Mouse (Mus musculus) heart, adult 9 months (tissue): ENCODE measurements around the gene Stox1.
A peak's percentile ranks its signal among the peaks of the same experiment; 100 is the strongest.
"Not testable (repeated sequence)": the region's sequence is repeated elsewhere in the genome, so short reads cannot be mapped to it uniquely, and the experiment has no call there.

Source experiments
- DNase-seq, 2 experiments: peaks; one replicate each; pipeline ENCODE4 v3.0.0; 2022; ENCODE audit warnings: low spot score in 2 of 2

Stox1 gene

DNA sequence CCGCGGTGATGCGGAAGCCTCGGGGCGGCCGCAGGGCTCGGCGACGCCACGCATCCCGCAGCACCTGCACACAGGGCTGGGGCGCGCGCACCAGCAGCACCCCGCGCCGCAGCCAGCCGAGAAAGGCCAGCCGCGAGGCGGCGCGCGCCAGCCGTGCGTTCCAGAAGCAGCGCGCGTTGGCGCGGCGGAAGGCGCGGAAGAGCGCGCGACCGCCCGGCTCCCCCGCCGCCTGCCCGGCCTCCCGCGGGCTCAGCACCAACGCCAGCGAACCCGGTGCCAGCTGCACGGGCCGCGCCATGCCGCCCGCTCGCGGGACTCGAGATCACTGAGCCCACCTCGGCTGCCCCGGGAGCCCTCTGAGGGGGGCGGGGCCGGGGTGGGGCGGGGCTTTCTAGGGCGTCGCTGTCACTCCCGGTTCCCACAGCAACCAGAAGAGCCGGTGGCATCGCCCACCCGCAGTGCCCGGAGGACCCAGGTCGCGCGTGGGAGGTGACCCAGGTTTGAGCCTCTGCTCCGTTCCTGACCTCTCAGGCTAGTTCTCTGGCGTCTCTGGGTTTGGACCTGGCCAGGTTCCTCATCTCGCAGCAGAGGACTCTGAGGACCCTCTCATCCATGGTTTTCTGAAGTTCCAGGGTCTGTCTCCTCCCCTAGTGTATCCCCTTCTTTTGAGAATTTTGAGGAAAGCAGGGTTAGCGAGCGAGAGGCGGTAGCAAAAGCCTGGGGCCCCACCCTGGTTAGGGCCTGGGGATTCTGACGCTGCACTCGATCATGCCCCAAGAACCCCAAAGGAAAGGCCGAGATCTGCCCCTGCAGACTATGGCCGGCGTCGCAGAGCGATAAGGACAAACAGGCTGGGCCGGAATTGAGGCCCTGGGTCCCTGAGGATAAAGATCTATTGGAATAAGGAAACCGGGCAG is at the start of gene Stox1:
TSS of gene Stox1 (minus strand) at position 358 of the 917 bp plus-strand sequence.
- DNase-seq: peak; percentile 6 to 15

- DNase-seq: no peak
These were observed 24.9 kb upstream of the Stox1 start for GRCm38 (mm10) chr10:62750781-62751180.

DNA sequence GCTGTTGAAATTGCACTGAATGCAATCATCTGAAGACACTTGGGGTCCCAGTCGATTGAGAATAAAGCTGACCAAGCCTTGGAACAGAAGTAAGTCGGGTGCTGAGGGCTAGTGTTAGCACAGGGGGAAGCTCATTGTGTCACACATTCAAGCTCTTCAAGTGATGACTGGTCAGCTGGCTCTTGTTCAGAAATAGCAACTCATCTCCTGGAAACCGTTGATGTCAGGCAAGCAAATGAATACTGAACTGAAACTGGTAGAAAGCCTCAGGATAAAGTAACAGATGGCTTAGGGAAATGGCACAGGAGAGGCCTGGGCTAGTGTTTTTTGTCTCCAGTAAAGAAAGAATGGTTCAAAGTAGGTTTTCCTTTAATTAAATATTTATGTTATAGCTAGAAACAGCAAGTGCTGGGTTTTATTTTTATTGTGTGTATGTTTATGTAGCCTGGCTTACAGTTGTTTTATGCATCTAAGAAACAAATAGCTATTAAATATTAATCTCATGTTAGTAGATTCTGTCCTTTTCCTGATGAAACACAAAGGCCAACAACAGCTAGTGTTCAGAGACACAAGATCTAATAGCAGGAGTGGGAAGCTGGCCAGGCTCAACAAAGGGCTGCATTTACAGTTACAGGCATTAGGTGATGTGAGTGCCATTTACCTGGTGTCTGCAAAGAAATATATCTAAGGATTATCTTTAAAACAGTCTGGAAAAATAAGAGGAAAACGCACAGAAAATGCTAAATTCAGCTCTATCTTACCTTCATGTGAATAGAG is 14.2 kb upstream of the Stox1 start:
- peak in 1 of 2 experiments; percentile 11 for DNase-seq

DNA sequence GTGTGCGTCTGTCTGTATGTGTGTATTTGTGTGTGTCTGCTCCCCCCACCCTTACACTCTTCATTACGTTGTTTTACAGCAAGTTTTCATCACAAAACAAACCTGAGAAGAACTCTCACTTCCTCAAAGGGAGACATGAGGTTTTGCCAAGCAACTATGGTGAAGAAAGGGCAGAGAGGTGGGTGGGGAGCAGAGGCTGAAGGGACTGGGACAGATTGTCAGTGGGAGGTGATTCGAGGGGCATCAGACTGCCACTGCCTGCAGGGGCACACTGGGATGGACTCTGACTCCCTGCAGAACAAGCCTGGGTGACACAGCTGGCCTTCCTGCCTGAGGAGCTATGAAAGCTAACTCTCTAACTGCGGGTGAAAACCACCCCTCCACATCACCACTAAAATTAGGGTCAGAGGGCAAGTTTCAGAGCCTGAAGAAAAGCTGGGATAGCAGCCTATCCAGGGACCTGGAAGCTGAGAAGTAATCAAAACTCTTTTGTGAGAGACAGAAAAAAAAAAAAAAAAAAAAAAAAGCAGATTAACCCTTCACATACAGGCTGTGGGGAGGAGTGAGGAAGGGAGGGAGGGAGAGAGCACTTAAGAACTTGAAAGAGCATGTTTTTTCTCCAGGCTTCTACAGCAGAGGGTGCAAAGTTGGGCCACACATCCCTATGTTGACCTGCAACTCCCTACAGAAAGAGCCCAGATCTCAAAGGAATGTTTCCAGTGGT is 11.2 kb upstream of the Stox1 start:
- DNase-seq: no peak

DNA sequence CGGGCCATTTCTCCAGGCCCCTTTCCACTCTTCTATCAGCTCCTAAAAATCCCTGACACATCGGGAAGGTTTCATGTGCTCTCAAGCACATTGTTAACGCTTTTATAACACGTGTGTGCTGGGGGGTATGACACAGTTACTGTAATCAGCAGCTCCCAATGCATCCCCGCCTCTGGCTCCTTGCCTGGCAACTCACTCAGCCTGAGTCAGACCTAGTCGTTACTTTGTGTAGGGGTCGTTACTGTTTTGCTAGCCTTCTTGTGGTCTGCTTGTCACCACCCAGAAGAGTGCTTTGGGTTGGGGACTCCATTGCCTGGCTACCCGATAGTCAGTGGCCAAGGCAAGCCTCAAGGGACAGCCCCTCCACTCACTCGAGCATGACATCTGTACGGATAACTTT is 4.9 kb upstream of the Stox1 start:
- no peak for DNase-seq

DNA sequence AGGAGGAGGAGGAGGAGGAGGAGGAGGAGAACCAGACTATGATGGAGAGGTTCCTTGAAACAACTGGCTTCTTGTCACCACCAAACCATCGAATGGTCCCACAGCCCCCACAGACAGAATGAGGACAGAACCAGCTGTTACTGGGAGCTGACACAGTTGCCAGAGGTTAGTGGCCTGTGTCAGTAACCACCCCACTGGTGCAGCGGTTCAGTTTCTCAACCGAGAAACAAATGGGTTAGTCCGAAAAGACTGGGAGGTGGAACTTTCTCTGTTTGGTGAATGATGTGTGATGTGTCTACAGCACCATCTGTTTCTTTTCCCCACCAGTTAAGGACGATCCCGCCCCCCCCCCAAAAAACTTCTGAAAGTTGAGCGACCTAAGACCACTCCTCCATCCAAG is 992 bp downstream of the Stox1 start:
- DNase-seq: no peak

- DNase-seq: no peak
These were observed 3.2 kb downstream of the Stox1 start for GRCm38 (mm10) chr10:62722701-62723100.

DNA sequence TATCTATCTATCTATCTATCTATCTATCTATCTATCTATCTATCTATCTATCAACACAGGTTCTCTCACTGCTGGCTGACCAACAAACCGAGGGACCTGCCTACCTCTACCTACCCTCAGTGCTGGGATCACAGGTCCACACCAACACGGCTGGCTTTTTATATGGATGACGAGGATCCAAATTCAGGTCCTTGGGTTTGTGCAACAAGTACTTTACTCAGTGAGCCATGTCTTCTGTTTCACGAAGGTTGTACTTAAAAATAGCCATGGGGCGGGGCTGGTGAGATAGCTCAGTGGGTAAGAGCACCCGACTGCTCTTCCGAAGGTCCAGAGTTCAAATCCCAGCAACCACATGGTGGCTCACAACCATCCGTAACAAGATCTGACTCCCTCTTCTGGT is 5.4 kb downstream of the Stox1 start:
- not testable (repeated sequence) for DNase-seq

DNA sequence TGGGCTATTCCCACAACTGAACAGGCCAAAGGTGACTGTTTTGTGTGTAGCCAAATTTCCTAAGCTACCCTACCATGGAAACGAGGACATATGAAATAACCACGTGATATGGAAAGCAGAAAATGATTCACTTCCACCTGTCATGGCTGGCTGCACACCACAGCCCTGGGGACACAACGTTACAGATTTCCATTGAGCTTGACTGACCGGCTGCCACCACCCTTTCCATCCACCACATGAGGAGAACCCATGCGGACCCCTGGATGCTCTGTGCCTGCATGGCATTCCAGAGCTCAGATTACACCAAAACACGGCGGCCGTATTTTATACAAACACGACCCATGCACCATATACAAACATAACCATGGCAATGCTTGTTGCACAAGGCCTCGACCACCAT is 12.5 kb downstream of the Stox1 start:
- no peak for DNase-seq

GRCm38 (mm10) chr10:62703579-62703978 is 22.3 kb downstream of the Stox1 start:
- DNase-seq: no peak

- no peak for DNase-seq
These were observed 23.5 kb downstream of the Stox1 start for GRCm38 (mm10) chr10:62702436-62702835.

- DNase-seq: no peak
These were observed 33.2 kb downstream of the Stox1 start for GRCm38 (mm10) chr10:62692771-62693170.

- DNase-seq: no peak
These were observed 33.7 kb downstream of the Stox1 start for GRCm38 (mm10) chr10:62692244-62692643.

DNA sequence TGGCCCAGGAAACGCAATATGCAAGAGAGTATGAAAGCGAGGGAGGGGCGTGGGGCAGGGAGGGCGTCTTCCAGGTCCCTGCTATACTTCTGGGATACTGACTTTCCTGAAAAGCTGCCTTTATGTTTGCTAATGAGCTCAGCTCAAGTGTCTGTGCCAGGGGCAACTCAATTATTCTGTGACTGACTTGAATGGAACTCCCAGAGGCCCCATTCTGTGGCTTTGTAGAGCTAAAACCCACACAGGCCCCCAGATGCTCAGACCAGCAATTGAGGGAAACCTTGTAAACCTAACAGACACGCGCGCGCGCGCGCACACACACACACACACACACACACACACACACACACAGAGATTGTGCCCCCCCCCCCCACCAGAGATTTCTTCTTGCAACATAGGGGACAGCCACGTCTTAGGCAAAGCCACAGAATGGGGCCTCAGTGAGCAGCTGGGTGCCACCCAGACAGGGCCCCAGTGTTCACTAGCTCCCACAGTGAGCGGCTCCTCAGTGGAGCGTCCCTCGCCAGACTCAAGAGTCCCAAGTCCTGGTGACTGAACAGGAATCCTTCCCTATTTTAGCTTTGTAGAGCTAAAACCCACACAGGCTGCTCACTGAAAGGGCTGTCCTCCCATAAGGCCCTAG is 38.8 kb downstream of the Stox1 start:
- DNase-seq: no peak

GRCm38 (mm10) chr10:62683043-62683442 is 42.9 kb downstream of the Stox1 start:
- DNase-seq: peak in 1 of 2 experiments; percentile 5

- DNase-seq: no peak
These were observed 46.1 kb downstream of the Stox1 start for GRCm38 (mm10) chr10:62679833-62680232.

DNA sequence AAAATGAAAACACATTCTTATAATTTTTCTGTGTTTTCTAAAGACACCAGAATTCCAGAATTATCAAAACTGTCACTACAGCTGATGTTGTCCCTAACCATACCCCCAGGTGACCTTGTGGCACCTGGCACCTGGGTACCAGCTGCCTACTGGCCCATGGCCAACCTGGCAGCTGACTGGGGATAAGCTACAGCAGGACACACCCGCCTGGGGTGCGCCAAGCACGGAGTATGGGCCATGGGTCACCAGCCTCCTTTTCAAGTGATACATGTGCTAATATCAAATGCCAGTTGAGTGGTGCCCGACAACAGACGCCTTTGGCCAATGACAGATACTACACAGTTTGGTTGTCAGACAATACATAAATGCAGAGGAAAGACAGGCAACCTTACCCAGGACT is 48.6 kb downstream of the Stox1 start:
- no peak for DNase-seq

DNA sequence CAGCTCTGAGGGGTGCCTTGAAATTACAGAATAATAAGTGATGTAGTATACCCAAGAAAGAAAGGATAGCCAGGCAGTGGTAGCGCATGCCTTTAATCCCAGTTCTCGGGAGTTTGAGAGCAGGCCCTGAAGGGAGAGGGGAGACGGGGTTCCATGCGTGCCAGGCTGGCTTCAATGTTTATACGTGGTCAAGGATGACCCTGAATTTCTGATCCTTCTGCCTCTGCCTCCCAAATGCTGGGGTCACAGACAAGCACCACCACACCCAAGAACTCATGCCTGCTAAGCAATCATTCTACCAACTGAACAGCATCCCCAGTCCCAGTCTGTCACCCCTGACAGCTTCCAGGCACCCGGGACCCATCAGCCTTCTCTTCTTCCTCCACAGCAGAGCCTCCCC is 49.7 kb downstream of the Stox1 start:
- no peak for DNase-seq

- DNase-seq: no peak
These were observed 53.6 kb downstream of the Stox1 start for GRCm38 (mm10) chr10:62672359-62672758.

- no peak for DNase-seq
These were observed 56.7 kb downstream of the Stox1 start for GRCm38 (mm10) chr10:62669245-62669644.

DNA sequence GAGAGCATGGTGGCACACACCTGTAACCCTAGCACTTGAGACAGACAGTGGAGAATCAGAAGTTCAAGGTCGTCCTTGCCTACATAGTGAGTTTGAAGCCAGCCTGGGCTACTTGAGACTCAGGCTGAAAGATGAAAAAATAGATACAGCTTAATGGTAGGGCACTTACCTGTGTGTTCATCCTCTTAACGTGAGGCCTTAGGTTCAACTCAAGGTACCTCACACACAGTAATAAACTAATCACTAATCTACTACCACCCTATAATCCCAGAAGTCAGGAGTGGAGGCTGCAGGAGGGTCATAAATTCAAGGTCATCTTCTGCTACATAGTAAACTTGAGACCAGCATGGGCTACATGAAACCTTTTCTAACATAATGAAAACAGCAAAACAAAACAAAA is 57.5 kb downstream of the Stox1 start:
- DNase-seq: no peak

GRCm38 (mm10) chr10:62668043-62668442 is 57.9 kb downstream of the Stox1 start:
- no peak for DNase-seq
